Mouse (Mus musculus) embryonic facial prominence, embryonic 14.5 days (tissue): ENCODE measurements around the gene Unc45b. TPM values are rescaled to one million over a fixed set of nuclear protein-coding genes. Genes with fewer than 3 reads are reported as not detected.

Source experiments
- ATAC-seq: fragments of 200-750 bp; cut with Nextera tagmentation; 2 replicates; pipeline ENCODE4 v1.8.0; 2017; ENCODE audit warnings: low read depth, moderate number of reproducible peaks, moderate TSS enrichment
- DNase-seq: peaks from one replicate; pipeline ENCODE4 v3.0.0-alpha.2; 2015; ENCODE audit warnings: low spot score
- H3K27ac ChIP-seq: fragments of 300-500 bp; sonication (generic); replicated peaks from 2 replicates; pipeline ENCODE4 v1.5.1; 2014; ENCODE audit warnings: low read depth, mild to moderate bottlenecking, low read length, moderate library complexity
- H3K27me3 ChIP-seq: fragments of 300-500 bp; sonication (generic); replicated peaks from 2 replicates; pipeline ENCODE4 v1.6.1; 2014; ENCODE audit warnings: low read length; ENCODE audit not compliant: control insufficient read depth, insufficient read depth
- H3K36me3 ChIP-seq: fragments of 300-500 bp; sonication (generic); 2 replicates; pipeline ENCODE4 v1.6.1; 2014; ENCODE audit warnings: low read length, mixed read lengths; ENCODE audit not compliant: control insufficient read depth, insufficient read depth
- H3K4me1 ChIP-seq: fragments of 300-500 bp; sonication (generic); 2 replicates; pipeline ENCODE4 v1.6.1; 2014; ENCODE audit warnings: antibody characterized with exemption, low read length; ENCODE audit not compliant: control insufficient read depth, insufficient read depth
- H3K4me2 ChIP-seq: fragments of 300-500 bp; sonication (generic); 2 replicates; pipeline ENCODE4 v1.6.1; 2014; ENCODE audit warnings: low read depth, mild to moderate bottlenecking, low read length, moderate library complexity, mixed read lengths
- H3K4me3 ChIP-seq: fragments of 300-500 bp; sonication (generic); 2 replicates; pipeline ENCODE4 v1.5.1; 2014; ENCODE audit warnings: low read depth, mild to moderate bottlenecking, low read length
- H3K9ac ChIP-seq: fragments of 300-500 bp; sonication (generic); 2 replicates; pipeline ENCODE4 v1.6.1; 2014; ENCODE audit warnings: low read depth, mild to moderate bottlenecking, low read length, moderate library complexity, mixed read lengths
- H3K9me3 ChIP-seq: fragments of 300-500 bp; sonication (generic); 2 replicates; pipeline ENCODE4 v1.6.1; 2016; ENCODE audit warnings: low read length; ENCODE audit not compliant: control insufficient read depth
- WGBS: fragments of 180-500 bp; shearing (Covaris S2); extraction: QIAGEN DNeasy Blood & Tissue Kit; methylation state at CpG from one replicate; pipeline ENCODE4 v1.1.7; 2014; 5-methylcytosine and 5-hydroxymethylcytosine counted together
- polyA plus RNA-seq: library from polyadenylated mRNA; unstranded; fragments of >200 nt; fragmentation: Nextera tagmentation; extraction: Ambion mirVana; gene quantifications from 2 replicates; pipeline ENCODE4 v1.2.1, GENCODE M21; 2014

Unc45b gene
- polyA plus RNA-seq, 1 experiment from 2014 or later = 44.5 TPM

DNA sequence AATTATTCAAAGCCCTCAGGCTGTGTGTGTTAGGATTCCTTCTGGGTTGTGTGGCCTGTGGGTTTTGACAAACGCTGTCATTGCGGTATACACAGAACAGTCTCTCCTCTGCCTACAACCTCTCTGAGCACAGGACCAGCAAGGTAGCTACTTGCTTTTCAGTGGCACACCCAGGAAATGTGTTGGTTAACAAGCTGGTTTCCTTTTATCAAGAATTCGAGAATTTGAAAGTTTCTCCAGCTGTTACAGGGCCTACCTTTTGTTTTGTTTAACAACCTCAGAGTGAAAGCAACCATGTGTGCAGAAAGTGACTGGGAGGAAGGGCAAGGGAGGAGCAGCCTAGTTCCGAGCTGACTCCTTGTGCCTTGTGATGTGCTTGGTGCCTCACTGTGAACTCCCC lies 37.1 kb downstream of the Unc45b start:
- WGBS = 43% methylated on average over 4 of the region's 4 CpGs
- H3K27ac ChIP-seq = no peak overlapping the region
- no peak overlapping the region for H3K4me2 ChIP-seq
- peaks cover 28% of the 10 kb centered on the region for H3K27me3 ChIP-seq
- no peak for ATAC-seq
- no peak overlapping the region for H3K4me3 ChIP-seq
- H3K36me3 ChIP-seq = no peaks in the 10 kb centered on the region
- no peaks in the 10 kb centered on the region for H3K9me3 ChIP-seq
- no peak overlapping the region for H3K9ac ChIP-seq
- no peak for DNase-seq
- H3K4me1 ChIP-seq = no peaks in the 10 kb centered on the region

- H3K36me3 ChIP-seq = no peaks in the 10 kb centered on the region
- H3K4me3 ChIP-seq = no peak overlapping the region
- DNase-seq (no peak), ATAC-seq (no peak)
- H3K9me3 ChIP-seq = no peaks in the 10 kb centered on the region
- no peak overlapping the region for H3K27ac ChIP-seq
- H3K4me2 ChIP-seq = no peak overlapping the region
- H3K4me1 ChIP-seq = no peaks in the 10 kb centered on the region
- H3K9ac ChIP-seq = no peak overlapping the region
- H3K27me3 ChIP-seq = peaks cover 44% of the 10 kb centered on the region
- 84% methylated on average over 9 of the region's 9 CpGs for WGBS
Measured at GRCm38 (mm10) chr11:82949036-82949435, 38.7 kb downstream of the Unc45b start.

GRCm38 (mm10) chr11:82950736-82951481 lies 40.6 kb downstream of the Unc45b start, which contains the start of gene Slfn5:
Slfn5 (plus strand) TSS chr11:82951349.
- DNase-seq (no peak), ATAC-seq (no peak)
- no peak within 1 kb of the TSS for H3K27ac ChIP-seq

DNA sequence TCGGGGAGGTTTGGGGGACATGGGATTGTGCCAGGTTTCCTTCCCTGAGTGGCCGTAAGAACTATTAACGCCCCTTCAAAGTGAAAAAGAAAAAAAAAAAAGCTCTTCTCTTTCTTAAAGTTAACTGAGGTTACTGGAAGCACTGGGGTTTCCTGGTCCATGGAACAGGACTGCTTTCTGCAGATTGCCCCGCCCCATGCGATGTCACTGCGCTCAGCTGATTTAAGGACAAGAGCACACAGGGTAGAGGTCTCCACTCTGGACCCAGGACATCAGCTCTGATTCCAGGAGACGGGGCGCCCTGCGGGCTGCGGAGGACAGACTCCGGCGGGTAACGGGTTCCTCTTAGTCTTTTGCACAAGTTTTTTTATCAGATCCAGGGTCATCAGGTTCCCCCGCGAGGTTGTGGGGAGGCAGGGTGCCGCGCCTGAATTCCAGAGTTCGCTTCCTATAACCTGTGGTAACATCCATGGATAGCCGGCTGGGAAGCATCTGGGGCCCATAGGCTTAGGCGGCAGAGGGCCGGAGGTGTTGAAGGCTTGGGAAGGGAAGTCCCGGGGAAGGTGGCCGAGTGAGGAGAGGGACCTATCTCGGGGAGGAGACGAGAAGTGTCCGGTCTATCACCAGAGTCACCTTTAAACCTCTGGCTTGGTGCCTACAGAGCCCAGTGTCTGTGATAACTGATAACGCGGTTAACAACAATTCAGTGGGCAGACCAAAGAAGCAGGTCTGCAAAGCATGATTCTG lies 41.7 kb downstream of the Unc45b start:
- WGBS = 10% methylated on average over 28 of the region's 28 CpGs
- H3K9ac ChIP-seq = no peak overlapping the region
- H3K9me3 ChIP-seq = no peaks in the 10 kb centered on the region
- H3K4me2 ChIP-seq = peak overlapping the region; percentile 9
- H3K4me3 ChIP-seq = peak overlapping the region; percentile 19
- no peak for ATAC-seq
- DNase-seq = no peak
- no peaks in the 10 kb centered on the region for H3K36me3 ChIP-seq
- no peak overlapping the region for H3K27ac ChIP-seq
- peaks cover 47% of the 10 kb centered on the region for H3K27me3 ChIP-seq
- no peaks in the 10 kb centered on the region for H3K4me1 ChIP-seq

More at GRCm38 (mm10) chr11:82950736-82951481, 40.6 kb downstream of the Unc45b start, which contains the start of gene Slfn5:
- Histone ChIP-seq H3K4me1 (no peaks in the 10 kb centered on the region), H3K4me3 (peak within 1 kb of the TSS; percentile 19), H3K27me3 (peaks cover 47% of the 10 kb centered on the region), H3K4me2 (peak within 1 kb of the TSS; percentile 9), H3K9me3 (no peaks in the 10 kb centered on the region), H3K9ac (no peak within 1 kb of the TSS), H3K36me3 (no peaks in the 10 kb centered on the region)
- WGBS = 14% methylated on average over 10 of the region's 10 CpGs

DNA sequence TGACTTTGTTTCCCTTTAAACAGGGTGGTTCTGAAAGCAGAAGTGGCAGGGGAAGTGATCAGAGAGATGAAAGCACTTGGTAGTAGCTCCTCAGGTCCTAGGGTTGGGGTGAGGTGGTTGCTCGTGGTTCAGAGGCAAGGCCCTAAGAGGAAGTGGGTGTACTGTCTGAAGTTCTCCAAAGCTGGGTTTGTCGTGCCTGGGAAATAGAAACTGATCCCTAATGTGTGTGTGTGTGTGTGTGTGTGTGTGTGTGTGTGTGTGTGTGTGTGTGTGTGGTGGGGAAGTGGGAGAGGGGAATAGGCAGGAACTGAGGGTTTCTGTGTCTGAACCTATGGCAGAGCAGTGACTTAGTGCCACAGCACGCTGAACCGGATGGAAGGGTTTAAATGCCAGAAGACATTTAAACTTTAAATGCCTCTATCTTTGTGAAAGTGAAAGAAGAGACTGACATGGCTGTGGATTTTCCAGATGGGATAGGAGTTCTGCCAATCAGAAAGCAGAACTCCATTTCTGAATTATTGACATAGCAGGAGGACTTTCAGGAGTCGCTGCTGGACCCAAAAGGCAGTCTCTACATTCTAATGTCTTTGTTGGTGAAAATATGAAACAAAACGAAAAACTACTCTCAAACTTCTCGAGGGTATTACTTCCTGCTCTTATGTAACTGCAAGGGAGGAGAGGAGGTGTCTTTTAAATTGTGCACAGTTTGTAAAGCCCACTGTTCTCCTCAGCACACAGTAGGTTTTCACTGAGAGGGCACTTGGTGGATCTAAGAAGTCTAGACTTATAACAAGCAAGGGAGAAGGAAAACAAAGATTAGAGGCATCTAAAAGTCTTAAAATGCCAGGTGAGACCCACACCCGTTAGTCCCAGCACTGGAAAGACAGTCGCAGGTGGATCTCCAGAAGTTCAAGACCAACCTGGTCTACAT lies 42.5 kb downstream of the Unc45b start:
- Histone ChIP-seq H3K27ac (no peak overlapping the region), H3K4me2 (peak overlapping the region; percentile 9; the same call in 1 of the 2 replicates), H3K27me3 (peaks cover 47% of the 10 kb centered on the region), H3K9ac (no peak overlapping the region), H3K4me3 (no peak overlapping the region), H3K9me3 (no peaks in the 10 kb centered on the region), H3K36me3 (no peaks in the 10 kb centered on the region), H3K4me1 (no peaks in the 10 kb centered on the region)
- WGBS = 60% methylated on average over 9 of the region's 9 CpGs
- DNase-seq (no peak), ATAC-seq (no peak)

GRCm38 (mm10) chr11:82954631-82955030 lies 44.3 kb downstream of the Unc45b start:
- no peak for DNase-seq
- Histone ChIP-seq H3K9ac (no peak overlapping the region), H3K4me1 (no peaks in the 10 kb centered on the region), H3K4me3 (no peak overlapping the region), H3K9me3 (no peaks in the 10 kb centered on the region), H3K27me3 (peaks cover 44% of the 10 kb centered on the region), H3K36me3 (no peaks in the 10 kb centered on the region), H3K27ac (no peak overlapping the region), H3K4me2 (no peak overlapping the region)
- 84% methylated on average over 6 of the region's 6 CpGs for WGBS
- ATAC-seq = no peak

GRCm38 (mm10) chr11:82956925-82957324 lies 46.6 kb downstream of the Unc45b start:
- Histone ChIP-seq H3K4me1 (no peaks in the 10 kb centered on the region), H3K9ac (no peak overlapping the region), H3K9me3 (no peaks in the 10 kb centered on the region), H3K27ac (no peak overlapping the region), H3K4me3 (no peak overlapping the region), H3K36me3 (no peaks in the 10 kb centered on the region), H3K27me3 (peaks cover 24% of the 10 kb centered on the region), H3K4me2 (no peak overlapping the region)
- DNase-seq (no peak), ATAC-seq (no peak)
- 81% methylated on average over 10 of the region's 10 CpGs for WGBS

DNA sequence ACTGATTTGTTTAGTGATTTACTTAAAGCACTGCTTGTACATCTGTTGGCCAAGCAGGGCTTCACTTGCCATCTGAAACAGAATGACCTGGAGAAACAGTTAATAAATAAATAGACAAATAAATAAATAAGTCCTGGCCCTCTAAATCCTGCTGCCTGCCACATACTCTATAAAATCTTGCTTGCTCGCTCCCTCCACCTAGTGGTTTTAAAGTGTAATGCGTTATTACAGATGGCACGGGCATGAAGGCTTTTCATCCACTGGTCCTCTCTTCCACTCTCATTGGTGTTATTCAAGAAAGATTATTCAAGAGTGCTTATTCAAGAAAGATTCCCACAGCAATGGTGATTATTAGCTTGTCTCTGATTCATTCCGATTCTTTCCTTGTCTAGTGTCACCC lies 49.3 kb downstream of the Unc45b start:
- H3K27ac ChIP-seq = no peak overlapping the region
- H3K4me2 ChIP-seq = no peak overlapping the region
- no peak overlapping the region for H3K9ac ChIP-seq
- H3K27me3 ChIP-seq = no peaks in the 10 kb centered on the region; the same call in none of the 2 replicates
- no peaks in the 10 kb centered on the region for H3K9me3 ChIP-seq
- 21% methylated on average over 4 of the region's 4 CpGs for WGBS
- ATAC-seq = no peak
- no peaks in the 10 kb centered on the region for H3K4me1 ChIP-seq
- H3K4me3 ChIP-seq = no peak overlapping the region
- DNase-seq = peak; percentile 23
- H3K36me3 ChIP-seq = no peaks in the 10 kb centered on the region
